Mouse (Mus musculus): ENCODE results near the gene Ap4b1.

The Ap4b1 gene

GRCm38 (mm10) chr3:103857036-103857805 lies 47.9 kb downstream of the Ap4b1 start:
- no peak for DNase-seq (ENCODE audit: extremely low spot score)

GRCm38 (mm10) chr3:103857977-103858563 lies 48.8 kb downstream of the Ap4b1 start:
- no peak for DNase-seq (ENCODE audit: extremely low spot score)

- DNase-seq (ENCODE audit: extremely low spot score) = no peak
Measured at GRCm38 (mm10) chr3:103858881-103859801, 49.8 kb downstream of the Ap4b1 start, which contains the start of gene Ptpn22. Ptpn22 (plus strand) TSS chr3:103859795.

GRCm38 (mm10) chr3:103859851-103860391 lies 50.6 kb downstream of the Ap4b1 start:
- DNase-seq (ENCODE audit: extremely low spot score) = no peak

- DNase-seq (ENCODE audit: extremely low spot score) = no peak
Measured at GRCm38 (mm10) chr3:103862721-103863220, 53.5 kb downstream of the Ap4b1 start.

GRCm38 (mm10) chr3:103864200-103864599 lies 54.9 kb downstream of the Ap4b1 start:
- DNase-seq (ENCODE audit: extremely low spot score) = no peak

- no peak for DNase-seq (ENCODE audit: extremely low spot score)
Measured at GRCm38 (mm10) chr3:103867424-103867971, 58.2 kb downstream of the Ap4b1 start.

- DNase-seq (ENCODE audit: extremely low spot score) = no peak
Measured at GRCm38 (mm10) chr3:103868008-103868407, 58.7 kb downstream of the Ap4b1 start.
